Mouse (Mus musculus) G1E (cell line): ENCODE measurements at regions not wholly inside any gene's neighbourhood (a gene's known extent, or its start where the extent isn't known, plus 50 kb on each side); places are given as distances from the start of the nearest gene placed in this dataset.

Experiments
- CTCF ChIP-seq: IDR thresholded peaks from 2 replicates; pipeline ENCODE4 v1.5.1; 2012; ENCODE audit warnings: low read depth, low read length, inconsistent platforms, mixed read lengths
- GATA1 ChIP-seq: IDR thresholded peaks from 2 replicates; pipeline ENCODE4 v1.6.1; 2012; ENCODE audit warnings: borderline replicate concordance, low read length, inconsistent platforms, mixed read lengths
- GATA2 ChIP-seq: IDR thresholded peaks from 2 replicates; pipeline ENCODE4 v1.6.1; 2012; ENCODE audit warnings: low read depth, low read length, inconsistent platforms, borderline replicate concordance
- POLR2AphosphoS5 ChIP-seq: IDR thresholded peaks from 2 replicates; pipeline ENCODE4 v1.6.1; 2012; ENCODE audit warnings: low read depth, low read length, inconsistent platforms; ENCODE audit not compliant: insufficient replicate concordance
- TAL1 ChIP-seq: conservative IDR thresholded peaks from 2 replicates; pipeline ENCODE4 v1.6.1; 2012; ENCODE audit warnings: low read depth, low read length, inconsistent platforms, mixed read lengths

DNA sequence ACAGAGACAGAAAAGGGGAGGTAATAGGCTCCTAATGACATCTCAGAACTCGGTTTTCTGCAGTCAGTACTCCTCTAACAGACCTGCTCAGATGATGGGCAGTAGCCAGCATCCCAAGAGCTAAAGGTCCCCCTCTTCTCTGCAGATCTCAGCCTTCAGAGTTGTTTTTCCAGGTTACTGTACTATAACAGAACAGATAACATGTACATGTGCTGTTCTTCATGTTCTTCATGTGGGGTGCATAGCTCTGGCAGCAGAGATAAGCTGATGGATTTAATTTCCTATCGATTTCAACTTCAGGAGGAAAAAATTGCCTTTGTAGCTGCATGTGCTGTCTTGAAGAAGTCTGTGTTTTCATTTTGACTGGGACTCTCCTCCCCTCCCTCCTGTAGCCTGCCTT, 115.8 kb upstream of the Serp2 start:
- TF ChIP-seq CTCF (no peak), GATA1 (no peak), GATA2 (no peak), TAL1 (no peak), POLR2AphosphoS5 (no peak)
